In genomic region chr5:122235196-122235836, GRCm38 (mm10) we compare ENCODE assay signal across 12 mouse cellular contexts. TPM values are rescaled to one million over a fixed set of nuclear protein-coding genes. Genes with fewer than 3 reads are reported as not detected.
DNase-seq lines count a peak whose midpoint lies in the region; ATAC-seq lines count a peak whose summit lies in the region.
"Had no signal": no experiment of that assay in that cellular context is flagged by ENCODE, and none has a peak within 500 bp of the region (broad histone marks: within the 10 kb centered on the region; RNA-seq: fewer than 3 reads in every experiment).

No protein-coding gene starts in this region.

- no peak for DNase-seq in hindbrain, embryonic 11.5 days (ENCODE audit: low spot score)
- peak; percentile 75 for DNase-seq in CD4-positive helper T cell, adult 2 months (ENCODE audit: low read depth, low spot score)
- DNase-seq in brain, adult 2 months (ENCODE audit: low read depth, low spot score), result peak; percentile 80
- DNase-seq in naive thymus-derived CD4-positive, alpha-beta T cell, adult 2 months (ENCODE audit: low read depth), result peak; percentile 75
- DNase-seq in cerebellum, postnatal 25 days, result no peak
- DNase-seq in gastrocnemius, postnatal 36 days, result no peak
- no peak for DNase-seq in MN1 (ENCODE audit: low spot score)
- DNase-seq: cerebellum, adult 9-10 months; kidney, postnatal 4 days had no signal

- H3K9me3 ChIP-seq in hindbrain, embryonic 15.5 days, result no peaks in the 10 kb centered on the region
- no peaks in the 10 kb centered on the region for H3K9me3 ChIP-seq in hindbrain, embryonic 11.5 days (ENCODE audit: control insufficient read depth, low read length)

- 0 out of 2 replicates have a peak overlapping the region, but pooled peaks have one; percentile 15 for H3K27ac ChIP-seq in hindbrain, embryonic 15.5 days (replicated peaks)
- no peak overlapping the region for H3K27ac ChIP-seq in hindbrain, embryonic 11.5 days (ENCODE audit: low read depth, low read length)
- H3K27ac ChIP-seq: macrophage had no signal

- H3K4me2 ChIP-seq in hindbrain, embryonic 15.5 days, result no peak overlapping the region
- H3K4me2 ChIP-seq in hindbrain, embryonic 11.5 days (replicated peaks; ENCODE audit: low read depth, low read length), result no peak overlapping the region

- H3K27me3 ChIP-seq in hindbrain, embryonic 15.5 days, result no peaks in the 10 kb centered on the region
- no peaks in the 10 kb centered on the region for H3K27me3 ChIP-seq in hindbrain, embryonic 11.5 days (ENCODE audit: control insufficient read depth, insufficient read depth, low read length)
- H3K27me3 ChIP-seq: Patski had no signal

- peaks cover 9% of the 10 kb centered on the region; the same call in 1 of the 2 replicates for H3K4me1 ChIP-seq in hindbrain, embryonic 15.5 days (replicated peaks)
- H3K4me1 ChIP-seq in hindbrain, embryonic 11.5 days (replicated peaks; ENCODE audit: control insufficient read depth, insufficient read depth, low read length), result 0 out of 2 replicates have a peak, but pooled peaks cover 2% of the 10 kb centered on the region

- no peak for ATAC-seq in hindbrain, embryonic 15.5 days (ENCODE audit: low FRiP score, low read depth)
- no peak for ATAC-seq in hindbrain, embryonic 11.5 days (ENCODE audit: low FRiP score)
- ATAC-seq: Patski had no signal

- H3K4me3 ChIP-seq in hindbrain, embryonic 15.5 days, result no peak overlapping the region
- H3K4me3 ChIP-seq in hindbrain, embryonic 11.5 days (ENCODE audit: low read depth, low read length), result no peak overlapping the region

- WGBS in hindbrain, embryonic 15.5 days, result 60% methylated on average over 9 of the region's 9 CpGs
- WGBS in hindbrain, embryonic 11.5 days, result 74% methylated on average over 9 of the region's 9 CpGs

- no peaks in the 10 kb centered on the region for H3K36me3 ChIP-seq in hindbrain, embryonic 15.5 days
- H3K36me3 ChIP-seq in hindbrain, embryonic 11.5 days (ENCODE audit: control insufficient read depth, insufficient read depth, low read length), result 0 out of 2 replicates have a peak, but pooled peaks cover 3% of the 10 kb centered on the region

- intact Hi-C loops in gastrocnemius, postnatal 36 days (cut with DNase I), result no loop called here

- H3K9ac ChIP-seq in hindbrain, embryonic 15.5 days, result no peak overlapping the region
- H3K9ac ChIP-seq in hindbrain, embryonic 11.5 days (ENCODE audit: low read depth, low read length), result no peak overlapping the region

RNA-seq across cellular contexts. Expression of gene Hvcn1, which starts 28.7 kb away (rescaled TPM):
- polyA plus RNA-seq in hindbrain, embryonic 15.5 days (2015; fragmentation: Nextera tagmentation; extraction: Ambion mirVana), result 1.4 and 1.6 TPM in 2 replicates
- polyA plus RNA-seq in hindbrain, embryonic 11.5 days (2014; fragmentation: Nextera tagmentation; extraction: Ambion mirVana), result 5.0 and 6.1 TPM in 2 replicates
- total RNA-seq in gastrocnemius, postnatal 36 days (2021), result under 1 TPM; 0.37 to 0.77 TPM

RNA-seq across cellular contexts. Expression of gene Tctn1, which starts 28.9 kb away (rescaled TPM):
- polyA plus RNA-seq in hindbrain, embryonic 15.5 days (2015; fragmentation: Nextera tagmentation; extraction: Ambion mirVana), result 5.1 and 5.3 TPM in 2 replicates
- 4.4 and 5.6 TPM in 2 replicates for polyA plus RNA-seq in hindbrain, embryonic 11.5 days (2014; fragmentation: Nextera tagmentation; extraction: Ambion mirVana)
- 1 to 10 TPM; 1.6 to 2.2 TPM for total RNA-seq in gastrocnemius, postnatal 36 days (2021)

RNA-seq across cellular contexts. Expression of gene Pptc7, which starts 48.8 kb away (rescaled TPM):
- 8.1 and 8.2 TPM in 2 replicates for polyA plus RNA-seq in hindbrain, embryonic 15.5 days (2015; fragmentation: Nextera tagmentation; extraction: Ambion mirVana)
- polyA plus RNA-seq in hindbrain, embryonic 11.5 days (2014; fragmentation: Nextera tagmentation; extraction: Ambion mirVana), result 8.1 and 8.4 TPM in 2 replicates
- 100 to 1,000 TPM in 1 of 2 experiments, 10 to 100 TPM in 1; 93.8 to 103 TPM for total RNA-seq in gastrocnemius, postnatal 36 days (2021)

Comparison
In these comparisons a context has a peak if more than half of its experiments do, and no peak if none do; other contexts are left out.
1. DNase-seq: peak in CD4-positive helper T cell, adult 2 months (single experiment), brain, adult 2 months (single experiment) and naive thymus-derived CD4-positive, alpha-beta T cell, adult 2 months (single experiment); none in hindbrain, embryonic 11.5 days (single experiment), cerebellum, postnatal 25 days (0 of 2), gastrocnemius, postnatal 36 days (0 of 2) and MN1 (single experiment).